Mouse (Mus musculus): ENCODE measurements around the gene Gpc5. TPM values are rescaled to one million over a fixed set of nuclear protein-coding genes. Genes with fewer than 3 reads are reported as not detected.

Gpc5 gene
- total RNA-seq, 2 experiments from 2014 or later, result 38.3 to 42.3 TPM

GRCm38 (mm10) chr14:115177322-115177836, 85.4 kb downstream of the Gpc5 start:
- DNase-seq (ENCODE audit: low spot score in 2 of 2), result no peak
- Histone ChIP-seq H3K27ac (no peak overlapping the region), H3K4me3 (no peak overlapping the region)
- TF ChIP-seq CTCF (conservative IDR thresholded peaks at IDR 0.05), result no peak

- no peak for TF ChIP-seq CTCF (conservative IDR thresholded peaks at IDR 0.05)
- H3K27ac ChIP-seq, result no peak overlapping the region
- no peak overlapping the region for H3K4me3 ChIP-seq
- DNase-seq (ENCODE audit: low spot score in 2 of 2), result no peak
Observed at GRCm38 (mm10) chr14:115179925-115180324, 87.9 kb downstream of the Gpc5 start.

- Histone ChIP-seq H3K4me3 (no peak overlapping the region), H3K27ac (no peak overlapping the region)
- no peak for TF ChIP-seq CTCF (conservative IDR thresholded peaks at IDR 0.05)
- no peak for DNase-seq (ENCODE audit: low spot score in 2 of 2)
Observed at GRCm38 (mm10) chr14:115188256-115188655, 96.2 kb downstream of the Gpc5 start.

- H3K27ac ChIP-seq, result no peak overlapping the region
- no peak for DNase-seq (ENCODE audit: low spot score in 2 of 2)
- TF ChIP-seq CTCF (conservative IDR thresholded peaks at IDR 0.05), result no peak
- no peak overlapping the region for H3K4me3 ChIP-seq
Observed at GRCm38 (mm10) chr14:115228075-115228474, 136.1 kb downstream of the Gpc5 start.

GRCm38 (mm10) chr14:115236387-115236786, 144.4 kb downstream of the Gpc5 start:
- TF ChIP-seq CTCF (conservative IDR thresholded peaks at IDR 0.05), result no peak
- Histone ChIP-seq H3K27ac (no peak overlapping the region), H3K4me3 (no peak overlapping the region)
- no peak for DNase-seq (ENCODE audit: low spot score in 2 of 2)

- peak in 1 of 2 experiments; percentile 0 for DNase-seq (ENCODE audit: low spot score in 2 of 2)
- no peak overlapping the region for H3K27ac ChIP-seq
- no peak for TF ChIP-seq CTCF (conservative IDR thresholded peaks at IDR 0.05)
- no peak overlapping the region for H3K4me3 ChIP-seq
Observed at GRCm38 (mm10) chr14:115240621-115241373, 148.8 kb downstream of the Gpc5 start.

- TF ChIP-seq CTCF (conservative IDR thresholded peaks at IDR 0.05), result no peak
- Histone ChIP-seq H3K4me3 (no peak overlapping the region), H3K27ac (no peak overlapping the region)
- no peak for DNase-seq (ENCODE audit: low spot score in 2 of 2)
Observed at GRCm38 (mm10) chr14:115250537-115250936, 158.5 kb downstream of the Gpc5 start.

- no peak for TF ChIP-seq CTCF (conservative IDR thresholded peaks at IDR 0.05)
- no peak for DNase-seq (ENCODE audit: low spot score in 2 of 2)
- no peak overlapping the region for H3K27ac ChIP-seq
- no peak overlapping the region for H3K4me3 ChIP-seq
Observed at GRCm38 (mm10) chr14:115251791-115252190, 159.8 kb downstream of the Gpc5 start.

- H3K27ac ChIP-seq, result no peak overlapping the region
- TF ChIP-seq CTCF (conservative IDR thresholded peaks at IDR 0.05), result no peak
- no peak for DNase-seq (ENCODE audit: low spot score in 2 of 2)
- H3K4me3 ChIP-seq, result no peak overlapping the region
Observed at GRCm38 (mm10) chr14:115253155-115253554, 161.1 kb downstream of the Gpc5 start.

GRCm38 (mm10) chr14:115253685-115254084, 161.7 kb downstream of the Gpc5 start:
- no peak for DNase-seq (ENCODE audit: low spot score in 2 of 2)

GRCm38 (mm10) chr14:115269703-115270402, 177.8 kb downstream of the Gpc5 start:
- no peak for DNase-seq (ENCODE audit: low spot score in 2 of 2)
- H3K4me3 ChIP-seq, result no peak overlapping the region
- no peak for TF ChIP-seq CTCF (conservative IDR thresholded peaks at IDR 0.05)
- H3K27ac ChIP-seq, result no peak overlapping the region

More at GRCm38 (mm10) chr14:115253685-115254084, 161.7 kb downstream of the Gpc5 start:
- Histone ChIP-seq H3K4me3 (no peak overlapping the region), H3K27ac (no peak overlapping the region)
- TF ChIP-seq CTCF (conservative IDR thresholded peaks at IDR 0.05), result no peak

GRCm38 (mm10) chr14:115270445-115270844, 178.4 kb downstream of the Gpc5 start:
- no peak for DNase-seq (ENCODE audit: low spot score in 2 of 2)
- Histone ChIP-seq H3K27ac (no peak overlapping the region), H3K4me3 (no peak overlapping the region)
- TF ChIP-seq CTCF (conservative IDR thresholded peaks at IDR 0.05), result no peak

GRCm38 (mm10) chr14:115282782-115283181, 190.8 kb downstream of the Gpc5 start:
- no peak overlapping the region for H3K4me3 ChIP-seq
- H3K27ac ChIP-seq, result no peak overlapping the region
- no peak for DNase-seq (ENCODE audit: low spot score in 2 of 2)
- TF ChIP-seq CTCF (conservative IDR thresholded peaks at IDR 0.05), result no peak
